Mouse (Mus musculus): ENCODE results near the gene Pwwp2b. TPM values are rescaled to one million over a fixed set of nuclear protein-coding genes. Genes with fewer than 3 reads are reported as not detected.

The Pwwp2b gene
- total RNA-seq, 2 experiments from 2014 or later: 4.9 to 6.7 TPM

GRCm38 (mm10) chr7:139296552-139297100 lies 48.3 kb downstream of the Pwwp2b start:
- no peak for DNase-seq (ENCODE audit: low spot score)

- no peak for DNase-seq (ENCODE audit: low spot score)
Measured at GRCm38 (mm10) chr7:139298446-139298845, 50.2 kb downstream of the Pwwp2b start.

- DNase-seq (ENCODE audit: low spot score): peak; percentile 87
Measured at GRCm38 (mm10) chr7:139299424-139299823, 51.1 kb downstream of the Pwwp2b start.

- DNase-seq (ENCODE audit: low spot score): no peak
Measured at GRCm38 (mm10) chr7:139300423-139300822, 52.1 kb downstream of the Pwwp2b start.

GRCm38 (mm10) chr7:139301505-139301904 lies 53.2 kb downstream of the Pwwp2b start:
- DNase-seq (ENCODE audit: low spot score): no peak

GRCm38 (mm10) chr7:139302314-139302713 lies 54.0 kb downstream of the Pwwp2b start:
- no peak for DNase-seq (ENCODE audit: low spot score)

GRCm38 (mm10) chr7:139303280-139304011 lies 55.2 kb downstream of the Pwwp2b start:
- DNase-seq (ENCODE audit: low spot score): peak; percentile 89

GRCm38 (mm10) chr7:139304322-139304721 lies 56.0 kb downstream of the Pwwp2b start:
- no peak for DNase-seq (ENCODE audit: low spot score)

- DNase-seq (ENCODE audit: low spot score): no peak
Measured at GRCm38 (mm10) chr7:139307056-139307455, 58.8 kb downstream of the Pwwp2b start.

- DNase-seq (ENCODE audit: low spot score): peak; percentile 87
Measured at GRCm38 (mm10) chr7:139308140-139308895, 60.0 kb downstream of the Pwwp2b start.

- DNase-seq (ENCODE audit: low spot score): peak; percentile 83
Measured at GRCm38 (mm10) chr7:139309106-139309505, 60.8 kb downstream of the Pwwp2b start.

GRCm38 (mm10) chr7:139310487-139310951 lies 62.2 kb downstream of the Pwwp2b start:
- DNase-seq (ENCODE audit: low spot score): peak; percentile 21

- peak; percentile 63 for DNase-seq (ENCODE audit: low spot score)
Measured at GRCm38 (mm10) chr7:139312686-139313085, 64.4 kb downstream of the Pwwp2b start.

GRCm38 (mm10) chr7:139313413-139313812 lies 65.1 kb downstream of the Pwwp2b start:
- no peak for DNase-seq (ENCODE audit: low spot score)

GRCm38 (mm10) chr7:139314716-139315115 lies 66.4 kb downstream of the Pwwp2b start:
- DNase-seq (ENCODE audit: low spot score): no peak

GRCm38 (mm10) chr7:139319006-139319411 lies 70.7 kb downstream of the Pwwp2b start:
- DNase-seq (ENCODE audit: low spot score): no peak

Other genes starting within 250 kb of the Pwwp2b start
- under 1 TPM; 0.16 to 0.17 TPM for gene Dpysl4, start 162.5 kb upstream of the Pwwp2b start, total RNA-seq (2021)
- 1 to 10 TPM; 1.9 to 3.0 TPM for gene Lrrc27, start 35.5 kb upstream of the Pwwp2b start, total RNA-seq (2021)
- under 1 TPM; 0.27 to 0.31 TPM for gene Stk32c, start 35.2 kb upstream of the Pwwp2b start, total RNA-seq (2021)
- 10 to 100 TPM; 77.1 to 92.8 TPM for gene Inpp5a, start 140.6 kb downstream of the Pwwp2b start, total RNA-seq (2021)